Comparison of ENCODE assay signal across 28 mouse cellular contexts in genomic region chr9:21717015-21717414, GRCm38 (mm10).
"Had no signal": no experiment of that assay in that cellular context is flagged by ENCODE, and none has a peak within 500 bp of the region (broad histone marks: within the 10 kb centered on the region; RNA-seq: fewer than 3 reads in every experiment).

No protein-coding gene starts in this region.

- H3K27me3 ChIP-seq: embryonic facial prominence, embryonic 12.5 days; embryonic facial prominence, embryonic 13.5 days; embryonic facial prominence, embryonic 15.5 days; forebrain, embryonic 12.5 days; forebrain, embryonic 13.5 days; forebrain, embryonic 15.5 days had no signal

- H3K4me1 ChIP-seq: embryonic facial prominence, embryonic 12.5 days; forebrain, embryonic 12.5 days; forebrain, embryonic 13.5 days; forebrain, embryonic 15.5 days had no signal

- H3K9ac ChIP-seq: embryonic facial prominence, embryonic 12.5 days; embryonic facial prominence, embryonic 13.5 days; embryonic facial prominence, embryonic 15.5 days; forebrain, embryonic 12.5 days; forebrain, embryonic 13.5 days; forebrain, embryonic 15.5 days; forebrain, postnatal 0 days had no signal

- H3K9me3 ChIP-seq: embryonic facial prominence, embryonic 10.5 days; embryonic facial prominence, embryonic 13.5 days; embryonic facial prominence, embryonic 15.5 days; forebrain, embryonic 10.5 days; forebrain, embryonic 12.5 days; forebrain, embryonic 13.5 days; forebrain, embryonic 15.5 days had no signal

- H3K4me3 ChIP-seq: embryonic facial prominence, embryonic 10.5 days; embryonic facial prominence, embryonic 12.5 days; embryonic facial prominence, embryonic 13.5 days; embryonic facial prominence, embryonic 15.5 days; erythroblast, embryonic 14.5 days; forebrain, embryonic 10.5 days; forebrain, embryonic 12.5 days; forebrain, embryonic 13.5 days; forebrain, embryonic 15.5 days; gastrocnemius, adult 2 months; heart, adult 2 months had no signal

- H3K4me2 ChIP-seq: embryonic facial prominence, embryonic 12.5 days; embryonic facial prominence, embryonic 13.5 days; embryonic facial prominence, embryonic 15.5 days; forebrain, embryonic 12.5 days; forebrain, embryonic 13.5 days; forebrain, embryonic 15.5 days had no signal

- DNase-seq: cerebellum, adult 2 months; cerebellum, adult 8-10 months; cerebellum, adult 9-10 months; cerebellum, adult 9-11 months; cerebellum, postnatal 10 days; cerebellum, postnatal 14 days; cerebellum, postnatal 25 days; cerebellum, postnatal 36 days; embryo, embryonic 11 days; forebrain, postnatal 0 days; gastrocnemius, adult 2 months; gastrocnemius, postnatal 10 days; gastrocnemius, postnatal 14 days; gastrocnemius, postnatal 25 days; gastrocnemius, postnatal 36 days; heart, adult 18-20 months; heart, adult 2 months had no signal

- ATAC-seq: forebrain, embryonic 13.5 days; forebrain, embryonic 14.5 days; forebrain, embryonic 15.5 days; forebrain, embryonic 16.5 days; forebrain, postnatal 0 days had no signal

- H3K36me3 ChIP-seq: embryonic facial prominence, embryonic 13.5 days; embryonic facial prominence, embryonic 15.5 days had no signal

- H3K27ac ChIP-seq: embryonic facial prominence, embryonic 10.5 days; embryonic facial prominence, embryonic 12.5 days; embryonic facial prominence, embryonic 13.5 days; embryonic facial prominence, embryonic 15.5 days; forebrain, embryonic 10.5 days; forebrain, embryonic 12.5 days; forebrain, embryonic 13.5 days; forebrain, embryonic 15.5 days; gastrocnemius, adult 2 months; heart, adult 2 months had no signal
